Mouse (Mus musculus) left cerebral cortex, adult 2 months (tissue): ENCODE data around the gene Anxa1. TPM values are rescaled to one million over a fixed set of nuclear protein-coding genes. Genes with fewer than 3 reads are reported as not detected.
A peak's percentile ranks its signal among the peaks of the same experiment; 100 is the strongest.

Source experiments
- DNase-seq, 2 experiments: peaks; one replicate each; pipeline ENCODE4 v3.0.0; 2021 to 2022; ENCODE audit warnings: low spot score in 2 of 2, mixed read lengths in 1 of 2; ENCODE audit errors: extremely low spot score in 1 of 2
- H3K27ac ChIP-seq: fragments of 200-600 bp; 2 replicates; pipeline ENCODE4 v1.8.1; 2022
- H3K4me3 ChIP-seq: fragments of 200-600 bp; 2 replicates; pipeline ENCODE4 v1.8.1; 2022
- CTCF ChIP-seq: fragments of 200-600 bp; IDR thresholded peaks from 2 replicates; pipeline ENCODE4 v1.8.1; 2022; ENCODE audit warnings: antibody characterized with exemption, mild to moderate bottlenecking, moderate library complexity
- intact Hi-C: fragments of 180-260 bp; cut with DNase I; formaldehyde crosslinking; loops from one replicate; pipeline ENCODE4 v1.15.1; 2025
- long read RNA-seq, 2 experiments: library from polyadenylated mRNA; stranded (forward); transcript quantifications; one replicate each; pipeline ENCODE4 v2.0.0; 2021; ENCODE audit warnings: borderline mapping rate in 2 of 2
- total RNA-seq, 2 experiments: library from RNA; stranded (reverse); gene quantifications; 2 replicates each; pipeline ENCODE4 v1.2.3; 2021

Gene Anxa1
- 1 to 10 TPM; 1.7 to 2.8 TPM for total RNA-seq
- long read RNA-seq, experiment 1, partial matches to known transcripts: 0 of 4 reads
- long read RNA-seq, experiment 1, other reads (novel, unspliced or antisense): 0 of 4 reads
- long read RNA-seq, experiment 2, partial matches to known transcripts: 0 of 1 reads
- long read RNA-seq, experiment 2, other reads (novel, unspliced or antisense): 0 of 1 reads

- Histone ChIP-seq H3K4me3 (no peak within 1 kb of the TSS), H3K27ac (no peak within 1 kb of the TSS)
- TF ChIP-seq CTCF: no peak
- DNase-seq: no peak
- intact Hi-C loops: no loop called here
Measured at GRCm38 (mm10) chr19:20390455-20390994, at the start of gene Anxa1. Gene Anxa1, minus strand, starts transcription at chr19:20390944.

- Histone ChIP-seq H3K4me3 (no peak overlapping the region), H3K27ac (no peak overlapping the region)
- no peak for TF ChIP-seq CTCF
- intact Hi-C loops: no loop called here
- no peak for DNase-seq
Measured at GRCm38 (mm10) chr19:20437043-20437442, 46.3 kb upstream of the Anxa1 start.

GRCm38 (mm10) chr19:20434541-20434940, 43.8 kb upstream of the Anxa1 start:
- Histone ChIP-seq H3K27ac (no peak overlapping the region), H3K4me3 (no peak overlapping the region)
- peak; percentile 83 for TF ChIP-seq CTCF
- peak; percentile 33 to 60 for DNase-seq
- intact Hi-C loops: loop anchor here (1.0 kb wide), 1 partner anchor 72 kb away; no protein-coding TSS in a partner anchor

- intact Hi-C loops: loop anchor here (1.0 kb wide), 1 partner anchor 72 kb away; no protein-coding TSS in a partner anchor
- Histone ChIP-seq H3K27ac (no peak overlapping the region), H3K4me3 (no peak overlapping the region)
- DNase-seq: no peak
- no peak for TF ChIP-seq CTCF
Measured at GRCm38 (mm10) chr19:20433966-20434365, 43.2 kb upstream of the Anxa1 start.

DNA sequence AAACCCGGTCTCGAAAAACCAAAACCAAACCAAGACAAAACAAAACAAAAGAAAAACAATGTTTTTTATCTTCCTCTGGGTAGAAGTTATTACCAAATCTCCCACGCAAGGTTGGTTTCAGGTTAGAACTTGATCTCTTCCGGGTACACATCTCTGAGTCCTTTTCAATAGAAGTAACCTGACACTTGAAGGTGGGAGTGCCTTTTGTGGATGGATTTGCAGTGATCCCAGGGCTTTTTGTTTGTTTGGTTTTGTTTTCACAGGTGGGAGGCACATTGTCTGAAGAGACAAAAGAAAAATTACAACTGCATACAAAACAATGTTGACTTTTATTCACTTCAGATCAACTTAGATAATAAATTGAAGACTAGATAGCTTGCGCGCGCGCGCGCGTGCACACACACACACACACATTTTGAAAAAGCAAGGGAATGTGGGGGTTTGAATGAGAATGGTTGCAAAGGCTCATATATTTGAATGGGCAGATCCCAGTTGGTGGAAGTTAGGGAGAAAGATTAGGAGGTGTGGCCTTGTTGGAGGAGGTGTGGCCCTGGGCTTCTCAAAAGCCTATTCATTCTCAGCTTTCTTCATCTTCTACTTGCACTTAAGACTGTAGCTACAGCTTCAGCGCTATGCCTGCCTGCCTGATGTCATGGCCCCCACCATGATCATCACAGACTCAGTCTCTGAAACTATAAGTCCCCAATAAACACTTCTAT, 35.9 kb upstream of the Anxa1 start:
- H3K27ac ChIP-seq: no peak overlapping the region
- TF ChIP-seq CTCF: no peak
- no peak for DNase-seq
- no peak overlapping the region for H3K4me3 ChIP-seq
- intact Hi-C loops: no loop called here

GRCm38 (mm10) chr19:20411276-20411675, 20.5 kb upstream of the Anxa1 start:
- no peak for TF ChIP-seq CTCF
- intact Hi-C loops: no loop called here

GRCm38 (mm10) chr19:20409541-20410528, 19.1 kb upstream of the Anxa1 start:
- no peak for TF ChIP-seq CTCF
- intact Hi-C loops: no loop called here
- no peak for DNase-seq
- H3K4me3 ChIP-seq: no peak overlapping the region
- no peak overlapping the region for H3K27ac ChIP-seq

More at GRCm38 (mm10) chr19:20411276-20411675, 20.5 kb upstream of the Anxa1 start:
- Histone ChIP-seq H3K27ac (no peak overlapping the region), H3K4me3 (no peak overlapping the region)
- no peak for DNase-seq

GRCm38 (mm10) chr19:20406475-20406874, 15.7 kb upstream of the Anxa1 start:
- TF ChIP-seq CTCF: no peak
- no peak overlapping the region for H3K4me3 ChIP-seq
- DNase-seq: no peak
- intact Hi-C loops: no loop called here
- no peak overlapping the region for H3K27ac ChIP-seq

DNA sequence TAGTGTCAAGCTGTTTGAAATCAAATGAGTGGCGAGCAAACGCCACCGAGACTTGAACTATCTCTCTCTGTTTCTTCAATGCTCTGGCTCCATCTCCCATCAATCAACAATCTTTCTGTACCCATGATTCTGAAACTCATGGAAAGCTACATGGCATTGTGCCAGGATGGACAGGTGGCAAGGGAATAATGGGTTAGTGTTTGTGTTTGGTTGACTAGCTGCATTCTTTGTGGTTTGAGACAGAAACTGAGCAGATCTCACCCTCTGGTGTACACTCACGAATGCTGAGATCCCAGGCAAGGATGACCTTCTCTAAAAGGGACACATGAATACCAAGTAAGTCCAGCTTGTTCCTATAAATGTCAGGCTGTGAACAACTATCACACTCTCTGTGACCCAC, 14.3 kb upstream of the Anxa1 start:
- no peak for TF ChIP-seq CTCF
- intact Hi-C loops: no loop called here
- no peak overlapping the region for H3K4me3 ChIP-seq
- no peak for DNase-seq
- H3K27ac ChIP-seq: no peak overlapping the region

- intact Hi-C loops: no loop called here
- no peak for DNase-seq
- H3K4me3 ChIP-seq: no peak overlapping the region
- no peak overlapping the region for H3K27ac ChIP-seq
- TF ChIP-seq CTCF: no peak
Measured at GRCm38 (mm10) chr19:20403740-20404139, 13.0 kb upstream of the Anxa1 start.

DNA sequence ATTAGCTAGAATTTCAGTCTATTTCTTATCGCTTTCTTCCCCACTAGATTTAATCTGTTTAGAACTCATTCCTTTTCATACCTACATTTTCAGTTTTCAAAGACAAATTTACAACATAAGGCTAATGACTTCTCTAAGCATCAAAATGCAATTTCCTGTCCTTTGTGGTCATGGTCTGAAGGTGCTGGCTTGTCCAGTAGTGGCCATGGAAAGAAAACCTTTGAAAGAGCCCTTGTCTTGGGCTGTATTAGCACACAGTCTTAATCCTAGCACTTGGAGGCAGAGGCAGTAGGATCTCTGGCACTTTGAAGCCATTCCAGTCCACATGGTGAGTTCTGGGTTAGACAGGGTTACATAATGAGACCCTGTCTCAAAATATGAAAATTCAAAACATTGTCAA, 12.5 kb upstream of the Anxa1 start:
- DNase-seq: no peak
- no peak overlapping the region for H3K27ac ChIP-seq
- TF ChIP-seq CTCF: no peak
- intact Hi-C loops: no loop called here
- no peak overlapping the region for H3K4me3 ChIP-seq
